Comparison of ENCODE assay signal across 9 mouse cellular contexts in genomic region chr10:121796027-121796802, GRCm38 (mm10). TPM values are rescaled to one million over a fixed set of nuclear protein-coding genes. Genes with fewer than 3 reads are reported as not detected.
DNase-seq lines count a peak whose midpoint lies in the region; ATAC-seq lines count a peak whose summit lies in the region.
"Had no signal": no experiment of that assay in that cellular context is flagged by ENCODE, and none has a peak within 500 bp of the region (broad histone marks: within the 10 kb centered on the region; RNA-seq: fewer than 3 reads in every experiment).

No protein-coding gene starts in this region.

- no peaks in the 10 kb centered on the region for H3K4me1 ChIP-seq in heart, embryonic 11.5 days (ENCODE audit: control insufficient read depth, insufficient read depth, low read length)
- H3K4me1 ChIP-seq in hindbrain, embryonic 14.5 days (replicated peaks; ENCODE audit: control insufficient read depth, insufficient read depth, low read length) = no peaks in the 10 kb centered on the region

- H3K4me3 ChIP-seq in heart, embryonic 11.5 days (ENCODE audit: low read depth, low read length) = no peak overlapping the region
- H3K4me3 ChIP-seq in hindbrain, embryonic 14.5 days (replicated peaks; ENCODE audit: low read length) = no peak overlapping the region
- H3K4me3 ChIP-seq: embryonic facial prominence, embryonic 15.5 days had no signal

- H3K36me3 ChIP-seq in heart, embryonic 11.5 days (ENCODE audit: control insufficient read depth, insufficient read depth, low read length) = no peaks in the 10 kb centered on the region
- peaks cover 78% of the 10 kb centered on the region for H3K36me3 ChIP-seq in hindbrain, embryonic 14.5 days (replicated peaks; ENCODE audit: control insufficient read depth, insufficient read depth)

- H3K9ac ChIP-seq in heart, embryonic 11.5 days (ENCODE audit: low read depth, low read length) = no peak overlapping the region
- H3K9ac ChIP-seq in hindbrain, embryonic 14.5 days = no peak overlapping the region
- H3K9ac ChIP-seq: embryonic facial prominence, embryonic 15.5 days had no signal

- peak; percentile 90 for DNase-seq in heart, adult 11 months
- peak; percentile 54 for DNase-seq in NIH3T3 (ENCODE audit: low read depth)
- peak; percentile 7 for DNase-seq in kidney, postnatal 14 days
- DNase-seq in thymus, postnatal 0 days (ENCODE audit: low spot score) = no peak
- DNase-seq in hindbrain, embryonic 14.5 days (ENCODE audit: low spot score) = no peak
- DNase-seq in ovary, postnatal 14 days (ENCODE audit: low spot score) = no peak

- WGBS in heart, embryonic 11.5 days (ENCODE audit: insufficient replicate concordance) = 75% methylated on average over 8 of the region's 8 CpGs
- 85% methylated on average over 8 of the region's 8 CpGs for WGBS in hindbrain, embryonic 14.5 days

- no peaks in the 10 kb centered on the region for H3K27me3 ChIP-seq in heart, embryonic 11.5 days (ENCODE audit: control insufficient read depth, insufficient read depth, low read length)
- no peaks in the 10 kb centered on the region for H3K27me3 ChIP-seq in hindbrain, embryonic 14.5 days (ENCODE audit: control insufficient read depth, insufficient read depth, low read length)
- H3K27me3 ChIP-seq: embryonic facial prominence, embryonic 15.5 days had no signal

- H3K27ac ChIP-seq in heart, embryonic 11.5 days (ENCODE audit: low read depth, low read length) = no peak overlapping the region
- H3K27ac ChIP-seq in hindbrain, embryonic 14.5 days = no peak overlapping the region
- H3K27ac ChIP-seq: embryonic facial prominence, embryonic 15.5 days had no signal

- H3K9me3 ChIP-seq in heart, embryonic 11.5 days (replicated peaks; ENCODE audit: control insufficient read depth, low read length) = no peaks in the 10 kb centered on the region
- H3K9me3 ChIP-seq in hindbrain, embryonic 14.5 days (ENCODE audit: control insufficient read depth, low read length) = no peaks in the 10 kb centered on the region
- H3K9me3 ChIP-seq: embryonic facial prominence, embryonic 15.5 days had no signal

- no peak overlapping the region for H3K4me2 ChIP-seq in heart, embryonic 11.5 days
- no peak overlapping the region for H3K4me2 ChIP-seq in hindbrain, embryonic 14.5 days (replicated peaks)
- H3K4me2 ChIP-seq: embryonic facial prominence, embryonic 15.5 days had no signal

- ATAC-seq in heart, embryonic 11.5 days (replicated peaks; ENCODE audit: insufficient number of reproducible peaks, low FRiP score, low TSS enrichment) = no peak
- ATAC-seq in monocyte, adult 5-6 weeks (replicated peaks; ENCODE audit: insufficient number of reproducible peaks, low FRiP score, low TSS enrichment, poor library complexity, severe bottlenecking) = peak; percentile 99
- ATAC-seq in hindbrain, embryonic 14.5 days (ENCODE audit: low FRiP score) = no peak

RNA-seq across cellular contexts. Expression of gene BC048403, which starts 56.5 kb away (rescaled TPM):
- polyA plus RNA-seq in heart, embryonic 11.5 days (2014; fragmentation: Nextera tagmentation; extraction: Ambion mirVana) = 2.7 and 3.2 TPM in 2 replicates
- 2.6 to 4.1 TPM (median 2.8 TPM) in 3 replicates for total RNA-seq in monocyte, adult 5-6 weeks (2017)
- 2.1 and 2.4 TPM in 2 replicates for polyA plus RNA-seq in thymus, postnatal 0 days (2015; fragmentation: Nextera tagmentation; extraction: Ambion mirVana)
- 2.8 and 3.0 TPM in 2 replicates for polyA plus RNA-seq in hindbrain, embryonic 14.5 days (2014; fragmentation: Nextera tagmentation; extraction: Ambion mirVana)

Comparison
In these comparisons a context has a peak if more than half of its experiments do, and no peak if none do; other contexts are left out.
1. DNase-seq: peak in heart, adult 11 months (single experiment), NIH3T3 (single experiment) and kidney, postnatal 14 days (single experiment); none in thymus, postnatal 0 days (single experiment), hindbrain, embryonic 14.5 days (single experiment) and ovary, postnatal 14 days (single experiment).